Mouse (Mus musculus) lung, embryonic 16.5 days (tissue): ENCODE measurements around the gene Tgfbrap1. TPM values are rescaled to one million over a fixed set of nuclear protein-coding genes. Genes with fewer than 3 reads are reported as not detected.
A peak's percentile ranks its signal among the peaks of the same experiment; 100 is the strongest.

ENCODE experiments used
- ATAC-seq: fragments of 200-750 bp; cut with Nextera tagmentation; 2 replicates; pipeline ENCODE4 v1.8.0; 2017; ENCODE audit warnings: low read depth, mild to moderate bottlenecking, moderate library complexity
- H3K27ac ChIP-seq: fragments of 300-500 bp; sonication (generic); 2 replicates; pipeline ENCODE4 v1.5.1; 2014; ENCODE audit warnings: mild to moderate bottlenecking, control low read depth, low read length
- H3K27me3 ChIP-seq: fragments of 300-500 bp; sonication (generic); 2 replicates; pipeline ENCODE4 v1.6.1; 2014; ENCODE audit warnings: low read depth, low read length, mixed read lengths; ENCODE audit not compliant: control insufficient read depth, insufficient read depth
- H3K36me3 ChIP-seq: fragments of 300-500 bp; sonication (generic); 2 replicates; pipeline ENCODE4 v1.6.1; 2014; ENCODE audit warnings: low read length; ENCODE audit not compliant: control insufficient read depth, insufficient read depth
- H3K4me1 ChIP-seq: fragments of 300-500 bp; sonication (generic); replicated peaks from 2 replicates; pipeline ENCODE4 v1.6.1; 2014; ENCODE audit warnings: low read length, mixed read lengths; ENCODE audit not compliant: control insufficient read depth, insufficient read depth
- H3K4me2 ChIP-seq: fragments of 300-500 bp; sonication (generic); 2 replicates; pipeline ENCODE4 v1.6.1; 2014; ENCODE audit warnings: low read depth, low read length, control low read depth
- H3K4me3 ChIP-seq: fragments of 300-500 bp; sonication (generic); 2 replicates; pipeline ENCODE4 v1.5.1; 2014; ENCODE audit warnings: mild to moderate bottlenecking, low read length, control low read depth
- H3K9ac ChIP-seq: fragments of 300-500 bp; sonication (generic); 2 replicates; pipeline ENCODE4 v1.6.1; 2014; ENCODE audit warnings: low read length, control low read depth
- H3K9me3 ChIP-seq: fragments of 300-500 bp; sonication (generic); 2 replicates; pipeline ENCODE4 v1.6.1; 2016; ENCODE audit warnings: low read length; ENCODE audit not compliant: control insufficient read depth
- WGBS: fragments of 180-500 bp; shearing (Covaris S2); extraction: QIAGEN DNeasy Blood & Tissue Kit; methylation state at CpG from one replicate; pipeline ENCODE4 v1.1.7; 2014; 5-methylcytosine and 5-hydroxymethylcytosine counted together
- polyA plus RNA-seq: library from polyadenylated mRNA; unstranded; fragments of >200 nt; fragmentation: Nextera tagmentation; extraction: Ambion mirVana; gene quantifications from 2 replicates; pipeline ENCODE4 v1.2.1, GENCODE M21; 2015

Gene Tgfbrap1
- polyA plus RNA-seq = 10.4 and 10.7 TPM in 2 replicates

GRCm38 (mm10) chr1:43098031-43098984 is at the start of gene Tgfbrap1, which contains the start of gene AI597479:
Gene Tgfbrap1, minus strand, starts transcription at chr1:43098637.
Gene AI597479, plus strand, starts transcription at chr1:43098710.
- Histone ChIP-seq H3K4me3 (peak within 1 kb of the TSS; percentile 99), H3K9me3 (no peaks in the 10 kb centered on the region), H3K27ac (peak within 1 kb of the TSS; percentile 100), H3K36me3 (no peaks in the 10 kb centered on the region), H3K27me3 (no peaks in the 10 kb centered on the region), H3K9ac (peak within 1 kb of the TSS; percentile 99), H3K4me1 (peaks cover 4% of the 10 kb centered on the region; the same call in 1 of the 2 replicates), H3K4me2 (peak within 1 kb of the TSS; percentile 92)
- under 1% methylated on average over 57 of the region's 57 CpGs for WGBS
- ATAC-seq = peak; percentile 97

GRCm38 (mm10) chr1:43147474-43147873 is 49.0 kb upstream of the Tgfbrap1 start:
- no peaks in the 10 kb centered on the region for H3K9me3 ChIP-seq
- 68% methylated on average over 2 of the region's 2 CpGs for WGBS
- no peak overlapping the region for H3K9ac ChIP-seq
- no peaks in the 10 kb centered on the region for H3K36me3 ChIP-seq
- H3K27me3 ChIP-seq = no peaks in the 10 kb centered on the region
- H3K4me1 ChIP-seq = no peaks in the 10 kb centered on the region; the same call in 1 of the 2 replicates
- H3K4me3 ChIP-seq = no peak overlapping the region
- ATAC-seq = no peak
- no peak overlapping the region for H3K4me2 ChIP-seq
- H3K27ac ChIP-seq = no peak overlapping the region

GRCm38 (mm10) chr1:43145388-43145787 is 47.0 kb upstream of the Tgfbrap1 start:
- ATAC-seq = no peak
- whole genome bisulfite sequencing = 55% methylated on average over 6 of the region's 6 CpGs

GRCm38 (mm10) chr1:43144338-43144906 is 46.0 kb upstream of the Tgfbrap1 start:
- no peak overlapping the region for H3K4me3 ChIP-seq
- H3K9me3 ChIP-seq = no peaks in the 10 kb centered on the region
- no peak overlapping the region for H3K9ac ChIP-seq
- 75% methylated on average over 8 of the region's 8 CpGs for WGBS
- no peak for ATAC-seq
- no peaks in the 10 kb centered on the region for H3K36me3 ChIP-seq
- H3K4me1 ChIP-seq = peaks cover 4% of the 10 kb centered on the region; the same call in 1 of the 2 replicates
- no peaks in the 10 kb centered on the region for H3K27me3 ChIP-seq
- H3K27ac ChIP-seq = no peak overlapping the region
- H3K4me2 ChIP-seq = no peak overlapping the region

More at GRCm38 (mm10) chr1:43145388-43145787, 47.0 kb upstream of the Tgfbrap1 start:
- no peak overlapping the region for H3K4me2 ChIP-seq
- H3K4me1 ChIP-seq = peaks cover 4% of the 10 kb centered on the region; the same call in 1 of the 2 replicates
- no peaks in the 10 kb centered on the region for H3K9me3 ChIP-seq
- no peaks in the 10 kb centered on the region for H3K36me3 ChIP-seq
- H3K9ac ChIP-seq = no peak overlapping the region
- no peak overlapping the region for H3K27ac ChIP-seq
- no peaks in the 10 kb centered on the region for H3K27me3 ChIP-seq
- no peak overlapping the region for H3K4me3 ChIP-seq

GRCm38 (mm10) chr1:43143791-43144190 is 45.4 kb upstream of the Tgfbrap1 start:
- Histone ChIP-seq H3K4me3 (no peak overlapping the region), H3K27me3 (no peaks in the 10 kb centered on the region), H3K9ac (no peak overlapping the region), H3K36me3 (no peaks in the 10 kb centered on the region), H3K27ac (no peak overlapping the region), H3K4me2 (no peak overlapping the region), H3K9me3 (no peaks in the 10 kb centered on the region), H3K4me1 (peaks cover 4% of the 10 kb centered on the region; the same call in 1 of the 2 replicates)
- ATAC-seq = no peak
- WGBS = 79% methylated on average over 4 of the region's 4 CpGs

- WGBS = 71% methylated on average over 4 of the region's 4 CpGs
- no peak overlapping the region for H3K4me2 ChIP-seq
- H3K9me3 ChIP-seq = no peaks in the 10 kb centered on the region
- H3K36me3 ChIP-seq = no peaks in the 10 kb centered on the region
- ATAC-seq = 0 out of 2 replicates have a peak, but pooled peaks have one; percentile 43
- H3K27me3 ChIP-seq = no peaks in the 10 kb centered on the region
- H3K27ac ChIP-seq = no peak overlapping the region
- H3K4me1 ChIP-seq = peaks cover 4% of the 10 kb centered on the region; the same call in 1 of the 2 replicates
- no peak overlapping the region for H3K9ac ChIP-seq
- no peak overlapping the region for H3K4me3 ChIP-seq
Measured at GRCm38 (mm10) chr1:43143284-43143683, 44.8 kb upstream of the Tgfbrap1 start.

GRCm38 (mm10) chr1:43142849-43143248 is 44.4 kb upstream of the Tgfbrap1 start:
- 83% methylated on average over 6 of the region's 6 CpGs for WGBS
- no peaks in the 10 kb centered on the region for H3K36me3 ChIP-seq
- H3K4me1 ChIP-seq = peaks cover 4% of the 10 kb centered on the region; the same call in 1 of the 2 replicates

GRCm38 (mm10) chr1:43141555-43141961 is 43.1 kb upstream of the Tgfbrap1 start:
- no peak overlapping the region for H3K4me2 ChIP-seq
- H3K36me3 ChIP-seq = no peaks in the 10 kb centered on the region
- no peaks in the 10 kb centered on the region for H3K9me3 ChIP-seq
- H3K4me3 ChIP-seq = no peak overlapping the region
- no peak overlapping the region for H3K9ac ChIP-seq
- ATAC-seq = no peak
- H3K4me1 ChIP-seq = peaks cover 4% of the 10 kb centered on the region; the same call in 1 of the 2 replicates
- no peak overlapping the region for H3K27ac ChIP-seq
- WGBS = 43% methylated on average over 11 of the region's 11 CpGs
- no peaks in the 10 kb centered on the region for H3K27me3 ChIP-seq

More at GRCm38 (mm10) chr1:43142849-43143248, 44.4 kb upstream of the Tgfbrap1 start:
- no peak for ATAC-seq
- Histone ChIP-seq H3K27me3 (no peaks in the 10 kb centered on the region), H3K27ac (no peak overlapping the region), H3K9me3 (no peaks in the 10 kb centered on the region), H3K4me2 (no peak overlapping the region), H3K4me3 (no peak overlapping the region), H3K9ac (no peak overlapping the region)
